Mouse (Mus musculus): Measurements from ENCODE around the gene Rptor.
A peak's percentile ranks its signal among the peaks of the same experiment; 100 is the strongest.

The Rptor gene

DNA sequence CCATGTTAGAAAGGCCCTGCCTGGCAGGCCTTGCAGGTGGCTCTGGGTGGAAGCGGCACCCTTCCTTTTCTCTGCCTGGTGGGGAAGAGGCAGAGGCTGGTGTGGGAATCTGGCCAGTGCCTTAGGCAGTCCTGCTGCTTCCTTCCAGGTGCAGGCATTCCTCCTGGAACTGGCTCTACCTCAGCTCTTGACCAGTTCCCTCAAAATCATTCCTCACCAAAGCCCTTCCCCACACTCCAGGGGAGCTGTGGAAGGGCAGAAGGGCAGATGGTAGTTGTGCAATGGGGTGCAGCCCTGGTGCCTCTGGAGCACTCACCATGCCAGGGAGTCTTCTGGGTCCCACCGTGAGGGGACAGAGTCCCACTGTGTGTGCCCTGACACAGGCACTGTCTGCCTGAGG, 333.8 kb downstream of the Rptor start:
- DNase-seq (ENCODE audit: low spot score): peak; percentile 3

DNA sequence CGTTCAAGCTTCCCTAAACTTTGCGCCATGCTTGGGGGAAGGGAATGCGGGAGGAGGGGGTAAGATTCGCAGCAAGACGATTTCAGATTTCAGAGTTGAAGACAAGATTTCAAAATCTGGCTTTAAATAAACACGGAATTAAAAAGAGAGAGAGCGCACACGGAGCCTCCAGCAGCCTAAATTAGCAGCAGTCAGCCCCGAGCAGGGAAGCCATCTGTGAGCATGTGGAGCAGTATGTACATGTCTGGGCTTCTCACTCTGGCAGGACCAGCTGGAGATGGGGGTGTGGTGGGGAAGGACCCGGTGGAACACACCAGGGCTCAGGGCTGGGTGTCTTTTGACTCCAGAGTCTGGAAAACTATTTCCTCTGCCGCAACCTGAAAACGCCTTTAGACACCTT, 334.5 kb downstream of the Rptor start:
- DNase-seq (ENCODE audit: low spot score): no peak

DNA sequence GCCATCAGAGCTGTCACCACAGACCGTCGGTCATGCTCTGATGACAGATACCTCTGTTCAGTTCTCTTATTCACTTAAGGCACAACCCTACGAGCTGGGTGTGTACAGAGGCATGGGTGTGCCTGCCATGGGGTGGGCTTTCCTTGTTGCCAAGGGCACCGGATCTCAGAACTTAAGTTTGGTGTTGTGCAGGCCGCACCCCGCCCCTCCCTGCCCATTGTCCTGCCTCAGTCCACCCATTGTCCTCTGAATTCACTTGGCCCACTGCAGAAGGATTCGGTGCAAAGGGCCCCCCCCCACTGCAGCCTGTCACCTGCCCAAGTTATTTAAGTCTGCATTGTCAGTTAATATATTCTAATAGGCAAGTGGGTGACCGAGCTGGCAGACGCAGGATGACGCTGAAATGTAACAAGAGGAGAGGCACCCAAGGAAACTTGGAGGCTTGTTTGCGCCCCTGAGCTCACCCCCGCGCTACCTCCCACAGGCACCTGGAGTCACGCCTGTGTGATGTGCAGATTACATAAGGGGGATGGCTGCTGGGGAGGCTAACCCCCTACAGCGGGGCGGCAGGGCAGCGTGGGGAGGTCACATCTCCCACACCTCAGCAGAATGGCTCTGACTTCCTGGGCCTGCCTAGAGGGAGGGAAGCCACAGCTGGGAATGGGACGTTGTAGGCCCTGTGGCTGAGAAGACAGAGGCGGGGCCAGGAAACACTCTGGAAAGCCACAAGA, 335.2 kb downstream of the Rptor start:
- peak; percentile 14 for DNase-seq (ENCODE audit: low spot score)

DNA sequence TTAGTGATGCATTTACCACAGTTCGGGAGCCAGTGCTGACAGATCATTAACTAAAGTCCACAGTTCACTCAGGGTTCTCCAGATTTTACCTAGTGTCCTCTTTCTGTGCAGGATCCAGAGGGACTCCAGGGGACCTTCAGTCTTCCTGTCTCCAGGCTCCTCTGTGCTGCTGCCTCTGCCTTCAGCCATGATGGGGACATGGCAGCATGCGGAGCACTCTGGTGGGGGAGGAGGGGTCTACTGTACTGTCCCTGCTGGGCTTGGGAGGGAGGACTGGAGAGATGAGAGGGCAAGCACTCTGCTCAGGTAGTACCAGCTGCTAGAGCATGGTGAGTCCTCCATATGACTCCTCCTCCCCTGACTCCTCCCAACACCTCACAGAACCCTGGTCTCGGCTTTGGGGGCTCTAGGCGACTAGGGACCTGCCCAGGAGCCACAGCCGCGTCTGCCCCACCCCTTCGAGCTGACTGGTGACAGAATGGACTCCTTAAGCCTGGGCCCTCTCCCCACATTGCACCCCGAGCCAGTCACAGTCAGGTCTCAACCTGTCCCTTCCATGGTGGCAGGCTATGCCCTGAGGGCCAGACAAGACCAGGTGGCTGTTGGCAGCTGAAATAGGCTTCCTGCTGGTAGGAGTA, 336.5 kb downstream of the Rptor start:
- DNase-seq (ENCODE audit: low spot score): no peak

DNA sequence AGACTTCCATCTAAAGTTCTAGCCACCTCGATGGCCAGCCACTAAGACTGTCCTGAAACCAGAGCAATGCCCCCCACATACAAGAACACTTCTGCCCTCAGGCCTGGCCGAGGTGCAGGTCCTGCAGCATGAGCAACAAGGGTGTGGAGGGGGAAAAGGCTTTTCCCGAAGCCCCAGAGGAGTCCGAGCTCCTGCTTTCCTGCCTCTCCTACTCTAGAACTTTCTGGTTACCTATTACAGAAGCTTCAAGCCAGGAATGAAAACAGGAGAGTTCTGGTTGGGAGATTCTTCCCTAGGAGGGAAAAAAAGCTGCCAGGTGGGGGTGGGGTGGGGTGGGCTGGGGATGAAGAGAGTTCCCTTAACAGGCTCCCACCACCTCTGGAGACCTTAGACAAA, 337.0 kb downstream of the Rptor start:
- DNase-seq (ENCODE audit: low spot score): no peak

DNA sequence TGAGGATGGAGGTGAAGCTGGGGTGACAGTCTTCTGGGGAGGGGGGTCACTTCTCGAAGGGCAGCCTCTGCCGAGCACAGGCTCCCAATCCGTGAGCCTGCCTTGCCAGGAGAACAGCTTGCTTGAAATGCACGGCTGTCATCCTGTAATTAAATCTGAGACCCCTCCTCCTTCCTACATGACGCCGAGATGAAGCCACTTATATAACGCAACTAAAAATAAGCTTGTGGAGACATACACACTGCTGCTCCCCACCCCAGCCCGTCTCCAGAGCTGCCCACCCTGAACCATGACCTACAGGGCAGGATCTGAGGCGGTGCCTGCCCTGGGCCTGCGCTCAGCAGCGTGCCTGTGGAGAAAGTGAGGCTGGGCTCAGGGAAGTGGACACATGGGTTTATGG, 337.4 kb downstream of the Rptor start:
- no peak for DNase-seq (ENCODE audit: low spot score)

DNA sequence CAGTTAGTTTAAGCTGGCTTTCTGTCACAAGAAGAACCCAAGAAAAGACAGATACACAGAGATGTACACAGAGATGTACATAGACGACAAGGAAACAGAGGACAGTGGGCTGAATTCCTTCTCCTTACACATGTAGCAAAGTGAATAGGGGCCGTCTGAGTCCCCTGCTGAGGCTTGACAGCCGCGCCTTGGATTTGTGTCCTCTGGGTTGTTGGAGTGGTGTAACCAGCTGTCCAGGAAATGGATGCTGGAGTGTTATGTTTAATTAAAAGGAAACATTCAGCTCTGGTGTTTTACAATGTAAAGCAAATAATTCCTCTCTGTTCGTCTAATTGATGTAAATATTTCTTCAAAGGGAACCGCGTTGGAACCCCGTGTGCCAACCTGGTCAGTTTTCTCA, 339.1 kb downstream of the Rptor start:
- DNase-seq (ENCODE audit: low spot score): no peak

DNA sequence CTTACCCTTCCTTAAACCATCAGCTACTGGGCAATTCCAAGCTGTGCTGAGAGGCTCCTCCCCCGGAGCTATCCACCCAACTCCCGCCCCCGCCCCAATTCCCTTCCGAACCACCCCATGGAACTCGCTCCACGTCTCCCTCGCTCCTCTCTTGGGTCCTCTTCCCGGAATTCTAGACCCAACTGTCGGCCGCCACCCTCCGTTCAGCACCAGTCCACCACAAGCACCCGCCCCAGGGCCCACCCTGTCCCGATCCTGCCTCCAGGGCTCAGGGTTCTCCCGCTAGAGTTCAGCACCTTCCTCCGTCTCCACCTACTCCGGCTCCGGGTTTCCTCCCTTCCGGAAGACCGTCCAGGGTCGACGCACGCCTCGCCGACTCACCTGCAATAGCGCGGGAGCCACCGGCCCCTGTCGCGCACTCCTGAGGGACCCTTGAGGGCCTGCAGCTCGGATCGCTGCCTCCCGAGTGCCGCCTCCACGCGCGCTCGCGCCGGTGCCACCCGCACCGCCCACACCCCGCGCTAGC, 339.6 kb downstream of the Rptor start:
- DNase-seq (ENCODE audit: low spot score): no peak

DNA sequence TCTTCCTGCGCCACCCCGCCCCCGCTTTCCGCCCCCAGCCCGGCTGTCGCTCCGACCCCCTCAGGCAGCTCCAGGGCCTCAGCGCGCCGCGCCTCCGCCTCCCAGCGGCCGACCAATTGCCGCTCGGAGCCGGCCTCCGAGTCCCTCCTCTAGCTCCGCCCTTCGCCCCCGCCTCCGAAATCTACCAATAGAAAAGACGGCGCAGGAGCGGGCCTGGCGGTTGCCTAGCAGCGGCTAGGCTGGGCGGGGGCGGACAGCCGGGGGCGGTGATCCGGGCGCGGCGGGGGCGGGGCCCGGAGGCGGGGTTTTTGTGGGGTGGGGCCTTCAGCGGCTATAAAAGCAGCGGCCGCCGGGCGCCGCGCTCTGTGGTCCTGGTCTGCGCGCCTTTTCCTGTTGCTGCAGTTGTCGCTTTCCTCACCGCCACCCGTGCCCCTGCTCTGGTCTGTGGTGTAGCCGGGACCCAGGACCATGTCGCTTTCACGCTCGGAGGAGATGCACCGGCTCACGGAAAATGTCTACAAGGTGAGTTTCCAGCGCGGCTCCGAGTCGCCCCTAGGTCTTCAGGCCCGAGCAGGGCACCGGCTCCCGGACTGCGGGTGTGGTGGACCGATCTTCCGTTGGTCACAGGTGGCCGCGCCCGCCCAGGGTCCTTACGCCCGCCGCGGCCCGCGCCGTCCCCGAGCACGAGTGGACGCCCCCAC, 340.2 kb downstream of the Rptor start, which contains the start of gene Baiap2:
Gene Baiap2 (plus strand): TSS at position 37 of the 701 bp plus-strand sequence.
- DNase-seq (ENCODE audit: low spot score): peak; percentile 99

DNA sequence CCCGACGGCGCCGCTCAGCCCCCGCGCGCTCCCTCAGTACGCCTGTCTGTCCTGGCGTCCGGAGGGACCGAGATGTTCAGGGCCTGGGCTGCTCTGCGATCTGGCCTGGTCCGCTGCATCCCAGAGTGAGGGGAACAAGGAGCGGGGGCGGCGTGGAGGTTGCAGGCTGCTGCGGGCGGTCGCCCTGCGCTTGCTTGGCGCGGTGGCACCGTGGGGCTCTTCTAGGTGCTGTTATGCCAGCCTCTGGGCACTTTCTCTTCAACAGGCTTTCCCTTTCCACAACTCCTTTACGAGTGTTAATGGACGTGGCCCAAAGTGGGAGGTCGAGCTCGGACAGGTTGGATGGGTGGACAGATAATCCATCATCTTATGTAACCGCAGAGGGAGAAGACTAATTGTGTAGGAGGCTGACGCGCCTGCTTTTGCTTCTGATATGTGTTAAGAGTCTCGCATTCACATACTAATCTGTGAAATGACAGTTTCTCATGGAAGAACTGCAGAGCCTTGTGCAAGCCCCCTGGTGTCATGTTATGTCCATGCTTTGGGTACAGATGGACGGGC, 340.8 kb downstream of the Rptor start:
- DNase-seq (ENCODE audit: low spot score): peak; percentile 57

DNA sequence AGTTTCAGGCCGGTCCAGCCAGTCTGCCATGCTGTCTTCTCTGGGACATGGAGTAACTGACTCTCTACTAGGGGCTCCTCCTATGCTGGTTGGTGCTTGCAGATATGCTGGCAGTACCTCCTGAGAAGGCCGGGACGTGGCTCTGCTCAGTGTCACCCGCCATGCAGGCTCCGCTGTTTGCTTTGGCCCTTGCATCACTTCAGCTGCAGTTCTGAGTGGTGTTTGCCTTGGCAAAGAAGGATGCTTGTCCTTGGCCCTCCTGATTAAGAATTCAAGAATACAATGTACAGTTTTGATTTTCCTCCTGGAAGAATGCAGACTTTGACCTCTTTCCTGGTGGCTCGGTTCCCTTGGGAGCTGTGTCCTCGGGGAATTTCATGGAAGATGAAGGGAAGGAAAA, 342.6 kb downstream of the Rptor start:
- DNase-seq (ENCODE audit: low spot score): no peak

DNA sequence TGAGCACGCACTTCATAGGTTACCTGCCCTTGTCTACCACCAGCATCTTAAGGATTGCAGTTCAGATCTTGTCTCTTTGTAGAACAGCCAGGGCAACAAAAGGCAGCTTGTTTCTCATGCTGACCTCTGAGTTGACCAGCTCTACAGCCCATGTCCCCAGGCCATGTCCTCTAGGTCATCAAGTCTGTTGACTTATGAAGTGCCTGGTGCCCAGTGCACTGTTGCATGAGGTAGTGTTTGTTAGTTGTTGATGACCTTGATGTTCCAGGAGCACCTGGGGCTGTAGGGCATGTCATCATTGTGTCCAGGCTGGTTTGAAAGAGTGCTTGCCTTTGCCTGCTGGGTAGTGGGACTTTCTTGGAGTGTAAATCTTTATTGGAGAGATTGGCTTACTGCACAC, 344.7 kb downstream of the Rptor start:
- no peak for DNase-seq (ENCODE audit: low spot score)

DNA sequence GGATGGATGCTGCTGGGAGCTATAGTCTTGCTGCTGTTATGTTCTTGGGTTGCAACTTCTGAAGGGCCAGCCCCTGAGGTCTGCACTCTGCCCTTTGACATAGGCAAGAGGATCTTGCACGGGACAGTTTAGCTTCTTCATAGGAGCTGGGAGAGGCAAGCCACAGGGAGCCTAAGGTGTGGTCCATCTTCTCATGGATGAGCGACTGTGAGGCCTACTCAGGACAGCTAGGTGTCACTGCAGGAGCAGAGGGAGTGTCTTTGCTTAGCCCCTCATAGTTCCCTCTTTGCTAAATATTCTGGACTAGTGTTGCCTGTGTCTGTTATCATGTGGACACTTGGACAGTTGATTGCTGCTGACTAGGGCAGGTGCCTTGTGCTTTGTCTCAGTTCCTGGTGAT, 345.2 kb downstream of the Rptor start:
- DNase-seq (ENCODE audit: low spot score): no peak

DNA sequence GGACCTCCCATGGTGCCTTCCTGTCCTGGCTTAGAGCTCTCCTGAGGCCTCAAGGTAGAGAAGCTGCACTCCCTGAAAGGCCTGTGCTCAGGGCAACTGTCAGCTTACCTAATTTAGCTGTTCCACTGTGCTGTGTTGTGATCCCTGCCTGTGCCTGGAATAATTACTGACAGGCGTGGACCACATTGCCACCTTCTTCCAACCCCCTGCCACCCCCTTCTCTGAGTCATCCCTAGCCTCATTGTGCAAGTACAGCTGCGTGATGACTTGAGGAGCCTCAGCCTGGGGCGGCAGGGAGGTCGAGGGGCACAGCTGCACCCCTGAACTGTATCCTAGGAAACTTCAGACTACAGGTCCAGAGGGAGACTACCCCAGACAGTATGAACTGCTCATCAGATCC, 345.6 kb downstream of the Rptor start:
- no peak for DNase-seq (ENCODE audit: low spot score)

DNA sequence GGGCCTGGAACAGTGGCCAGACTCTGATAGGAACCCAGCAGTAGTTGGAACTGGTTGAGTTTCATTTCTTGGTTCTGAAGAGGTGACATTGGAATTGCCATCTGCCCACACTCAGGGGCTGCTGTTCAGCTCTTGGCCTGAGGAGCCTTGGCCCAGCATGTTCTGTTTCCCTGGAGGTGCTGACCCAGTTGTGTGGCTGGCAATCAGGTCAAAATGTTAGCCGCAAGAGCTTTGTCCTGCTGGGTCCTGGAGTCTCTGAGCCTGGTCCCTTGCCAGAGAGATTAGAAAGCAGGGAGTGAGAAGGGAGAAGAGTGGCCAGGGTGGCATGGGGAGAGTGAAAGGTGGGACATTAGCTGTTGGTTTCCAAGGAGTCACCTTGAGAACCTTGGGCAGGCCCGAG, 346.1 kb downstream of the Rptor start:
- no peak for DNase-seq (ENCODE audit: low spot score)
